Mouse (Mus musculus) kidney, embryonic 14.5 days (tissue): ENCODE data around the gene Olfr279. TPM values are rescaled to one million over a fixed set of nuclear protein-coding genes. Genes with fewer than 3 reads are reported as not detected.

ENCODE experiments used
- ATAC-seq: fragments of 200-750 bp; cut with Nextera tagmentation; 2 replicates; pipeline ENCODE4 v1.8.0; 2017; ENCODE audit warnings: moderate number of reproducible peaks, mild to moderate bottlenecking, moderate TSS enrichment, moderate library complexity; ENCODE audit not compliant: low FRiP score, low TSS enrichment
- H3K27ac ChIP-seq: fragments of 300-500 bp; sonication (generic); 2 replicates; pipeline ENCODE4 v1.5.1; 2014; ENCODE audit warnings: low read depth, mild to moderate bottlenecking, low read length, moderate library complexity, mixed read lengths
- H3K27me3 ChIP-seq: fragments of 300-500 bp; sonication (generic); 2 replicates; pipeline ENCODE4 v1.6.1; 2014; ENCODE audit warnings: mild to moderate bottlenecking, low read length; ENCODE audit not compliant: control insufficient read depth, insufficient read depth
- H3K36me3 ChIP-seq: fragments of 300-500 bp; sonication (generic); 2 replicates; pipeline ENCODE4 v1.6.1; 2014; ENCODE audit warnings: low read length, mixed read lengths; ENCODE audit not compliant: control insufficient read depth, insufficient read depth
- H3K4me1 ChIP-seq: fragments of 300-500 bp; sonication (generic); 2 replicates; pipeline ENCODE4 v1.6.1; 2014; ENCODE audit warnings: low read length, mixed read lengths; ENCODE audit not compliant: control insufficient read depth, insufficient read depth
- H3K4me2 ChIP-seq: fragments of 300-500 bp; sonication (generic); replicated peaks from 2 replicates; pipeline ENCODE4 v1.6.1; 2014; ENCODE audit warnings: low read depth, mild to moderate bottlenecking, low read length
- H3K4me3 ChIP-seq: fragments of 300-500 bp; sonication (generic); 2 replicates; pipeline ENCODE4 v1.5.1; 2014; ENCODE audit warnings: mild to moderate bottlenecking, low read length
- H3K9ac ChIP-seq: fragments of 300-500 bp; sonication (generic); 2 replicates; pipeline ENCODE4 v1.6.1; 2014; ENCODE audit warnings: low read depth, mild to moderate bottlenecking, low read length, moderate library complexity
- H3K9me3 ChIP-seq: fragments of 300-500 bp; sonication (generic); 2 replicates; pipeline ENCODE4 v1.6.1; 2016; ENCODE audit warnings: low read length; ENCODE audit not compliant: control insufficient read depth
- WGBS: fragments of 180-500 bp; shearing (Covaris S2); extraction: QIAGEN DNeasy Blood & Tissue Kit; methylation state at CpG from one replicate; pipeline ENCODE4 v1.1.7; 2014; 5-methylcytosine and 5-hydroxymethylcytosine counted together
- polyA plus RNA-seq: library from polyadenylated mRNA; unstranded; fragments of >200 nt; fragmentation: Nextera tagmentation; extraction: Ambion mirVana; gene quantifications from 2 replicates; pipeline ENCODE4 v1.2.1, GENCODE M21; 2014

Gene Olfr279
- polyA plus RNA-seq: not detected in 2 replicates

DNA sequence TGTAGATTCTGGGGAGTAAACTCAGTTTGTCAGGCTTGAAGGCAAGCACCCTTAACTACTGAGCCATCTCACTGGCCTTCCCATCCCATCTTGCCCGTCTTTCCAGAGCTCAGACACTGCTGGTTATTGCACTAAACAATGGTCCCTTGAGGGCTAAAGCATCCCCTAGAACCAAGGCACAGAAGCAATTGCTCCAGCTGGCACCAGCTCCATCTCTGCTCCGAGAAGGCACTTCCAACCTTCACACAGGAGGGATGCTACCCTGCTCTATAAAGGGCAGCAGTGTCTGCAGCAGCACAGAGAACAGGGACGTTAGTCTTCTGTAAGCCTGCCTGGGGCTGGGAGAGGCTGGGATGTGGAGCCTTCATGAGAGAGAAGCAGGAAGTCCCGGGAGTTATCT, at the start of gene Olfr279:
Gene Olfr279, plus strand, starts transcription at position 301 of the 400 bp plus-strand sequence.
- WGBS: 65% methylated on average over 4 of the region's 4 CpGs

DNA sequence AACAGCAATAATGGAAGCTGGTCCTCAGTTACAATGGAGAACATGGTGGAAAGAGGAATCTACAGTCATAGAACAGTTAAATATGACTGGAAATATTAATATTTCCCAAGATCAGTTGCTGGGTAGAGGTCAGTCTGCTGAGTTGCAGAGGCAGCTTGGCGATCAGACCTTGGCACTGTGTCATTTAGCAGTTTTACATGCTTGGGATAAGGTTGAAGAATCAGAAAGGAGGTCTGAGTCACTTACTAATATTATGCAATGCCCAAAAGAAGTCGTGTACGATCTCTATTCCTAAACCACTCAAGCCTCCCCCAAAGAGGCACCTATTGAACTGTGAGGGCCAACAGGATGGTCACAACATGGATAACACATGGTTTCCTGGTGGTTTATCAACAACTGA, 47.6 kb upstream of the Olfr279 start:
- Histone ChIP-seq H3K9me3 (no peaks in the 10 kb centered on the region), H3K27ac (no peak overlapping the region)
- WGBS: 77% methylated on average over 3 of the region's 3 CpGs

More for the DNA sequence above, at the start of gene Olfr279:
- no peaks in the 10 kb centered on the region for H3K4me1 ChIP-seq
- peaks cover 7% of the 10 kb centered on the region; the same call in 1 of the 2 replicates for H3K9me3 ChIP-seq
- H3K4me3 ChIP-seq: no peak within 1 kb of the TSS
- ATAC-seq: no peak
- H3K9ac ChIP-seq: no peak within 1 kb of the TSS
- H3K36me3 ChIP-seq: no peaks in the 10 kb centered on the region
- H3K4me2 ChIP-seq: no peak within 1 kb of the TSS
- H3K27me3 ChIP-seq: no peaks in the 10 kb centered on the region
- H3K27ac ChIP-seq: no peak within 1 kb of the TSS

DNA sequence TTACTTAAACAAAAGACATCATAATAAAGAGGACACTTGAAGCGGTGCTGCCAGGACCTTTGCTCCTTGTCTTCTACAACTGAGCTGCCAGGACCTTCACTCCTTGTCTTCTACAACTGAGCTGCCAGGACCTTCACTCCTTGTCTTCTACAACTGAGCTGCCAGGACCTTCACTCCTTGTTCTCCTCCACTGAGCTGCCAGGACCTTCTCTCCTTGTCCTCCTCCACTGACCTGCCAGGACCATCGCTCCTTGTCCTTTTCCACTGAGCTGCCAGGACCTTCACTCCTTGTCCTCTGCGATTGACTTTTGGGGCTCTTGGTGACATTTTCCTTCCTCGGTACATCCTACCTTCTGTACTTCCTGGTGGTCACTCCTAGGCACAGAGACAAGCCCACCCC, 43.7 kb upstream of the Olfr279 start:
- no peaks in the 10 kb centered on the region for H3K9me3 ChIP-seq
- WGBS: 56% methylated on average over 4 of the region's 4 CpGs
- H3K4me1 ChIP-seq: no peaks in the 10 kb centered on the region
- no peak overlapping the region for H3K4me2 ChIP-seq
- no peak for ATAC-seq
- H3K9ac ChIP-seq: no peak overlapping the region
- H3K36me3 ChIP-seq: no peaks in the 10 kb centered on the region
- H3K4me3 ChIP-seq: no peak overlapping the region
- no peak overlapping the region for H3K27ac ChIP-seq
- no peaks in the 10 kb centered on the region for H3K27me3 ChIP-seq

More for the DNA sequence above, 47.6 kb upstream of the Olfr279 start:
- Histone ChIP-seq H3K4me3 (no peak overlapping the region), H3K27me3 (no peaks in the 10 kb centered on the region), H3K4me2 (no peak overlapping the region), H3K9ac (no peak overlapping the region), H3K36me3 (no peaks in the 10 kb centered on the region), H3K4me1 (no peaks in the 10 kb centered on the region)
- ATAC-seq: no peak

DNA sequence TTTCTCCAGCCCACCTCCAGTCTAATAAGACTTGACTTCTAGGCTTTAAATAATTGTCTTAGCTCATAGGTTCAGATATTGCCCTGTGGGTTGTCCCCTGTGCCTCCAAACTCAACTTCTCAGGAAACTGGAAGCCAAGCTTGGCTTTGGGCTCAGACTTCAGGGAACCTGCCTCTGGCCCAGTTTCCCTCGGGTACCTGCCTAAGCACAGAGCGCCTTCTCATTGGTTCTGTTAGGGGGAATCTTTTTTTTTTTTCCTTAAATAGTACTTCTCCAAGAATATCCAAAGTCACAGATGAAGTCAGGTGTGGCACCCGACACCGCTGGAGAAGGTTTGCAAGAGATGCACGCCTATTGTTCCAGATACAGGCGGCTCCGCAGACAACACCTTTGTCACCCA, 39.9 kb upstream of the Olfr279 start, which contains the start of gene Olfr281:
Gene Olfr281, plus strand, starts transcription at position 301 of the 400 bp plus-strand sequence.
- no peak within 1 kb of the TSS for H3K9ac ChIP-seq
- H3K4me2 ChIP-seq: no peak within 1 kb of the TSS
- no peak for ATAC-seq
- no peak within 1 kb of the TSS for H3K4me3 ChIP-seq
- H3K4me1 ChIP-seq: no peaks in the 10 kb centered on the region
- no peaks in the 10 kb centered on the region for H3K9me3 ChIP-seq
- no peaks in the 10 kb centered on the region for H3K27me3 ChIP-seq
- no peaks in the 10 kb centered on the region for H3K36me3 ChIP-seq
- 89% methylated on average over 7 of the region's 7 CpGs for WGBS
- no peak within 1 kb of the TSS for H3K27ac ChIP-seq

DNA sequence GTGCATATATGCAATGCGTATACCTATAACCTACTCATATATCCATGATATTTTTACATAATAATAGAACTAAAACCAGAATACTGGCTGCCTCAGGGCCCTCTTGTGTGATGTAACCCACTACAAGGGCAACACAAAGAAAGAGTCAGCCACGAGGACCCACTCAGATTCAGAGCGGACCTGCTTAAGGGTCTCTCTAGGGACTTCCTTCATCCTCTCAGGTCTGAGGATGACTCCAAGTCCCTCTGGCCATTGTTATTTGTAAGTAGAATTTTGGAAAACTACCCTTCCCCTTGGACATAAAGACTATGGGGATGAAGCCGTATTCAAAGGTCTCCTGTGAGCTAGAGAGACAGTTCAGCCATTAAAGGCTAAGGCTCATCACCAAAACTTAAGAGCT, 22.6 kb upstream of the Olfr279 start, which contains the start of gene OR5BS1P:
Gene OR5BS1P, plus strand, starts transcription at position 301 of the 400 bp plus-strand sequence.
- no peak within 1 kb of the TSS for H3K9ac ChIP-seq
- no peaks in the 10 kb centered on the region for H3K4me1 ChIP-seq
- H3K9me3 ChIP-seq: no peaks in the 10 kb centered on the region
- no peak within 1 kb of the TSS for H3K4me3 ChIP-seq
- no peak within 1 kb of the TSS for H3K4me2 ChIP-seq
- H3K27me3 ChIP-seq: no peaks in the 10 kb centered on the region
- WGBS: 93% methylated on average over 4 of the region's 4 CpGs
- no peak for ATAC-seq
- no peaks in the 10 kb centered on the region for H3K36me3 ChIP-seq
- no peak within 1 kb of the TSS for H3K27ac ChIP-seq

DNA sequence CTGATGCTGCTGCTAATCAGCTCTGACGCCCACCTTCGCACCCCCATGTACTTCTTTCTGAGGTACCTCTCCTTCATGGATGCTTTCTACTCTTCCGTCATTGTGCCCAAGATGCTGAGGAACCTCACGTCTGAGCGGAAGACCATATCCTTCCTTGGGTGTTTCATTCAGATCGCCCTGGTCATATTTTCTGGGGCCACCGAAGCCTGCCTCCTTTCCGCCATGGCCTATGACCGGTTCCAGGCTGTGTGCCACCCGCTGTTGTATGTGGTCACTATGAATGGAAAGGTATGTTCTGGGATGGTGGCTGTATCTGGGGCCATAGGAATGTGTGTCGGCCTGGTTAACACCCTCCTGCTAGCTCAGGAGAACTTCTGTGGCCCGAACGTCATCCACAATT, 20.7 kb upstream of the Olfr279 start:
- ATAC-seq: no peak
- Histone ChIP-seq H3K4me3 (no peak overlapping the region), H3K27ac (no peak overlapping the region), H3K9me3 (no peaks in the 10 kb centered on the region), H3K4me1 (no peaks in the 10 kb centered on the region), H3K9ac (no peak overlapping the region), H3K27me3 (no peaks in the 10 kb centered on the region), H3K4me2 (no peak overlapping the region), H3K36me3 (no peaks in the 10 kb centered on the region)
- 88% methylated on average over 13 of the region's 13 CpGs for WGBS

DNA sequence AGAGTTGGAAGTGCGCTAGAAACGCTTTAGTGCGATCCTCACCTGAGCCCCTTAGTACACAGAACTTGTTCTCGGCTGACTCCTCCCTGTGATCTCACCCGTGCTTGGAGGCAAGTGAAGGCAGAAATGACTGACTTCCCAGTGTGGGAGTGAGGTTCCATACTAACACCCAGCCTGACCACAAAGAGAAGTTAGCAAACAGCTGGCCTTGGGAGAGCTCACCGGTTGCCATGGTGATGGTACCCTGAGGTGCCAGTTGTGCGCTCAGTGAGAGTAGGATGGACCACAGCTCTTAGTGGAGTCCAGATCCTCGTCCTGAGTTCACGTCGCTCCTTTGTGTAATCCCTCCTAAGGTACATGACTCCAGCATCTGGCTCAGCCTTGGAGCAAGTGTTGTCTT, 17.2 kb upstream of the Olfr279 start:
- no peaks in the 10 kb centered on the region for H3K9me3 ChIP-seq
- H3K27me3 ChIP-seq: no peaks in the 10 kb centered on the region
- H3K4me3 ChIP-seq: no peak overlapping the region
- H3K4me2 ChIP-seq: no peak overlapping the region
- H3K27ac ChIP-seq: no peak overlapping the region
- H3K9ac ChIP-seq: no peak overlapping the region
- WGBS: 85% methylated on average over 10 of the region's 10 CpGs
- no peak for ATAC-seq
- H3K4me1 ChIP-seq: no peaks in the 10 kb centered on the region
- no peaks in the 10 kb centered on the region for H3K36me3 ChIP-seq

DNA sequence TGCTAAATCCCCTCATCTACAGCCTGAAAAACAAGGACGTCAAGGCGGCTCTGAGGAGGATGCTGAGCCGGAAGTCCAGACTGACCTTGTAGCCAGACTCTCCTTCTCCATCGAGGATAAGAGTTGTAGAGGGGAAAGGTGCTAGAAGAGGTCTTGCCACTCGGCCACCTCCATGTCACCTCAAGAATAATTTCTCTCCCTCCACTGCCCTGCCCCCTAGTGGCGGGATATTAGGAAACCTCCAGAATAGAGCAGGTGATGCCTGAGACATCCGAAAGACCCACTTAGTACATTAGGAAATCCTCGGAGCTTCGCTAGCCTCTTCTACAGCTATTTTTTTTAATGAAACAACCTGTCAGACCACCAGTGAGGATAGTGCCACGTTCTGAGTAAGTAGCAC, 16.8 kb upstream of the Olfr279 start:
- Histone ChIP-seq H3K27ac (no peak overlapping the region), H3K27me3 (no peaks in the 10 kb centered on the region), H3K4me3 (no peak overlapping the region), H3K9me3 (no peaks in the 10 kb centered on the region), H3K4me2 (no peak overlapping the region), H3K36me3 (no peaks in the 10 kb centered on the region), H3K9ac (no peak overlapping the region), H3K4me1 (no peaks in the 10 kb centered on the region)
- ATAC-seq: no peak
- WGBS: 54% methylated on average over 10 of the region's 10 CpGs

DNA sequence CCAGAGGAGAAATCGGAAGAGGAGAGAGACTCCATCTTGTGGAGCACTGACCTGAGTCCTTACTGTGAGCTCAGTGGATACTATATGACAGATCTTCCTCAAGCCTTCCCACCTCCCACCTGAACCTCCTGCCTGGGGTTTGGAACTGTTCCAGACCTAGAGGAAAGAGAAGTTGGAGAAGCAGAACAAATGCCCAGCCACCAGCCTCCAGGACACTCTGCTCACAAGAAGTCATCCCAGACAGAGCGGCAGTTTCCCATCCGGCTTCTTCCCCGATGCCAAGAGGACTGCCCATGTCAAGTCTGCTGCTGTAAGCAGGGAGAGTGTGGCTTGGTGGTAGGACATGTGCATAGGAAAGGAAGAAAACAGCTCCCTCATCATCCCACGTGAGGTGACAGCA, 15.9 kb upstream of the Olfr279 start:
- Histone ChIP-seq H3K9ac (no peak overlapping the region), H3K4me2 (no peak overlapping the region), H3K4me1 (no peaks in the 10 kb centered on the region), H3K4me3 (no peak overlapping the region), H3K27ac (no peak overlapping the region), H3K27me3 (no peaks in the 10 kb centered on the region), H3K36me3 (no peaks in the 10 kb centered on the region), H3K9me3 (no peaks in the 10 kb centered on the region)
- 87% methylated on average over 5 of the region's 5 CpGs for WGBS
- ATAC-seq: no peak
